Mouse (Mus musculus): Measurements from ENCODE around the gene Panx2.

The Panx2 gene

GRCm38 (mm10) chr15:89074613-89075477 is 15.3 kb downstream of the Panx2 start, which contains the start of gene Trabd:
Gene Trabd (plus strand): TSS chr15:89075124.
- no peak for DNase-seq (ENCODE audit: low read depth, low spot score)

- peak; percentile 64 for DNase-seq (ENCODE audit: low read depth, low spot score)
These were observed 16.1 kb downstream of the Panx2 start for GRCm38 (mm10) chr15:89075478-89076147.

GRCm38 (mm10) chr15:89076156-89076731 is 16.7 kb downstream of the Panx2 start:
- DNase-seq (ENCODE audit: low read depth, low spot score), result no peak

GRCm38 (mm10) chr15:89078208-89078836 is 18.8 kb downstream of the Panx2 start:
- DNase-seq (ENCODE audit: low read depth, low spot score), result no peak

GRCm38 (mm10) chr15:89083906-89084305 is 24.4 kb downstream of the Panx2 start:
- DNase-seq (ENCODE audit: low read depth, low spot score), result no peak

GRCm38 (mm10) chr15:89084826-89085225 is 25.3 kb downstream of the Panx2 start:
- no peak for DNase-seq (ENCODE audit: low read depth, low spot score)

GRCm38 (mm10) chr15:89088607-89089247 is 29.2 kb downstream of the Panx2 start, which contains the start of gene Selenoo:
Gene Selenoo (plus strand): TSS chr15:89089084.
- peak; percentile 78 for DNase-seq (ENCODE audit: low read depth, low spot score)

- no peak for DNase-seq (ENCODE audit: low read depth, low spot score)
These were observed 29.9 kb downstream of the Panx2 start for GRCm38 (mm10) chr15:89089248-89090051.

GRCm38 (mm10) chr15:89090662-89091061 is 31.1 kb downstream of the Panx2 start:
- no peak for DNase-seq (ENCODE audit: low read depth, low spot score)

- DNase-seq (ENCODE audit: low read depth, low spot score), result no peak
These were observed 32.6 kb downstream of the Panx2 start for GRCm38 (mm10) chr15:89092181-89092580.

- no peak for DNase-seq (ENCODE audit: low read depth, low spot score)
These were observed 37.9 kb downstream of the Panx2 start for GRCm38 (mm10) chr15:89097450-89097849.

- no peak for DNase-seq (ENCODE audit: low read depth, low spot score)
These were observed 39.1 kb downstream of the Panx2 start for GRCm38 (mm10) chr15:89098616-89099015.

GRCm38 (mm10) chr15:89100823-89101222 is 41.3 kb downstream of the Panx2 start:
- no peak for DNase-seq (ENCODE audit: low read depth, low spot score)

GRCm38 (mm10) chr15:89102646-89103045 is 43.1 kb downstream of the Panx2 start:
- DNase-seq (ENCODE audit: low read depth, low spot score), result no peak

- no peak for DNase-seq (ENCODE audit: low read depth, low spot score)
These were observed 44.4 kb downstream of the Panx2 start for GRCm38 (mm10) chr15:89103921-89104320.

- no peak for DNase-seq (ENCODE audit: low read depth, low spot score)
These were observed 44.9 kb downstream of the Panx2 start for GRCm38 (mm10) chr15:89104425-89104824.

- DNase-seq (ENCODE audit: low read depth, low spot score), result no peak
These were observed 46.5 kb downstream of the Panx2 start for GRCm38 (mm10) chr15:89106073-89106472.

GRCm38 (mm10) chr15:89106976-89107375 is 47.4 kb downstream of the Panx2 start:
- DNase-seq (ENCODE audit: low read depth, low spot score), result no peak

- no peak for DNase-seq (ENCODE audit: low read depth, low spot score)
These were observed 50.6 kb downstream of the Panx2 start for GRCm38 (mm10) chr15:89110147-89110546.

GRCm38 (mm10) chr15:89118007-89118406 is 58.5 kb downstream of the Panx2 start:
- DNase-seq (ENCODE audit: low read depth, low spot score), result no peak
